Mouse (Mus musculus): Measurements from ENCODE around the gene Cdc20b.

GRCm38 (mm10) chr13:113087226-113088017 is 52.5 kb downstream of the Cdc20b start:
- no peak for TF ChIP-seq GATA1 (IDR thresholded peaks at IDR 0.05; ENCODE audit: borderline replicate concordance, low read length)
- no peak for TF ChIP-seq FLI1 (IDR thresholded peaks at IDR 0.05; ENCODE audit: low read length)
